Mouse (Mus musculus) heart, embryonic 10.5 days (tissue): ENCODE results near the gene Abhd12. TPM values are rescaled to one million over a fixed set of nuclear protein-coding genes. Genes with fewer than 3 reads are reported as not detected.
A peak's percentile ranks its signal among the peaks of the same experiment; 100 is the strongest.

Source experiments
- DNase-seq: peaks from one replicate; pipeline ENCODE4 v3.0.0-alpha.2; 2017; ENCODE audit warnings: low spot score
- H3K27ac ChIP-seq: fragments of 300-500 bp; sonication (generic); 2 replicates; pipeline ENCODE4 v1.5.1; 2016; ENCODE audit warnings: mild to moderate bottlenecking
- H3K27me3 ChIP-seq: fragments of 300-500 bp; sonication (generic); 2 replicates; pipeline ENCODE4 v1.6.1; 2016; ENCODE audit warnings: mild to moderate bottlenecking; ENCODE audit not compliant: poor library complexity, insufficient read depth, severe bottlenecking
- H3K36me3 ChIP-seq: fragments of 300-500 bp; sonication (generic); 2 replicates; pipeline ENCODE4 v1.6.1; 2016; ENCODE audit warnings: mild to moderate bottlenecking, moderate library complexity
- H3K4me1 ChIP-seq: fragments of 300-500 bp; sonication (generic); 2 replicates; pipeline ENCODE4 v1.6.1; 2016; ENCODE audit warnings: mild to moderate bottlenecking
- H3K4me3 ChIP-seq: fragments of 300-500 bp; sonication (generic); 2 replicates; pipeline ENCODE4 v1.5.1; 2016; ENCODE audit warnings: mild to moderate bottlenecking, moderate library complexity
- H3K9me3 ChIP-seq: fragments of 300-500 bp; sonication (generic); 2 replicates; pipeline ENCODE4 v1.6.1; 2016; ENCODE audit warnings: mild to moderate bottlenecking, moderate library complexity
- WGBS: fragments of 180-500 bp; shearing (Covaris S2); methylation state at CpG from one replicate; pipeline ENCODE4 v1.1.7; 2016; 5-methylcytosine and 5-hydroxymethylcytosine counted together
- polyA plus RNA-seq: library from polyadenylated mRNA; unstranded; fragments of >200 nt; fragmentation: Nextera tagmentation; extraction: Ambion mirVana; gene quantifications from 2 replicates; pipeline ENCODE4 v1.2.1, GENCODE M21; 2016

The Abhd12 gene
- polyA plus RNA-seq, 1 experiment from 2014 or later, result 53.7 TPM

- H3K9me3 ChIP-seq, result no peaks in the 10 kb centered on the region
- H3K4me1 ChIP-seq, result peaks cover 9% of the 10 kb centered on the region
- no peaks in the 10 kb centered on the region for H3K27me3 ChIP-seq
- H3K36me3 ChIP-seq, result peaks cover 3% of the 10 kb centered on the region; the same call in 1 of the 2 replicates
- no peak for DNase-seq
- H3K4me3 ChIP-seq, result no peak overlapping the region
- H3K27ac ChIP-seq, result no peak overlapping the region
- 82% methylated on average over 6 of the region's 6 CpGs for WGBS
Measured at GRCm38 (mm10) chr2:150900341-150900740, 4.2 kb downstream of the Abhd12 start.

GRCm38 (mm10) chr2:150895691-150896252 is 8.8 kb downstream of the Abhd12 start:
- Histone ChIP-seq H3K27ac (no peak overlapping the region), H3K36me3 (peaks cover 3% of the 10 kb centered on the region; the same call in 1 of the 2 replicates), H3K9me3 (no peaks in the 10 kb centered on the region), H3K4me3 (no peak overlapping the region), H3K4me1 (no peaks in the 10 kb centered on the region), H3K27me3 (no peaks in the 10 kb centered on the region)
- no peak for DNase-seq
- WGBS, result 81% methylated on average over 7 of the region's 7 CpGs

DNA sequence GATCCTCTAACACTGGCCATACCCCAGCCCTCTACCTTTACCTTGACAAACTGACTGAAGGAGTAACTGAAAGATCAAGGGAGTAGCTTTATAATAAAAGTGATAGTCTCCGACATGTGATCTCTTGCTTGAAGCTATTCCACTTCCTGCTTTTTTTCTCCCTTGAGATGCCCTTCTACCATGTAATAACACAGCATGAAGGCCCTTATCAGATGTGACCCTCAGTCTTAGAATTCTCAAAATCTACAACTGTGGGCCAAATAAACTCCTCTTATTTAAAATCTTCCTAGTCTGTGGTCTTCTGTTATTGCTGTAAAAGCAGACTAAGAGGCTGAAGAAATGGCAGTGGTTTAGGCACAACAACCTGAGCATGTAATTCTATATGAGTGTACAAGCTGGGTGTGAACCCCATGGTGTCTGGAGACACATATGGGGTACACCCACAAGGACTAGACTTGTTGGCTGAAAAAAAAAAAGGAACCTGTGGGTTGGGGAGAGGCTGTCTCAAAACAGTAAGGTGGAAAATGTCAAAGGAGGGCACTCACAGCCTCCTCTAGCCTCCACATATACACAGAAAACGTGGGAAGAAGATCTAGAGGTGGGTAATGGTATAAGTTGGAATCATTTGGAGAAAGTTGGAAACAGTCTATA is 9.8 kb downstream of the Abhd12 start:
- no peak for DNase-seq
- no peaks in the 10 kb centered on the region for H3K9me3 ChIP-seq
- H3K4me1 ChIP-seq, result no peaks in the 10 kb centered on the region
- H3K27me3 ChIP-seq, result no peaks in the 10 kb centered on the region
- WGBS, result 92% methylated on average over 2 of the region's 2 CpGs
- H3K27ac ChIP-seq, result no peak overlapping the region
- no peak overlapping the region for H3K4me3 ChIP-seq
- H3K36me3 ChIP-seq, result no peaks in the 10 kb centered on the region

- H3K36me3 ChIP-seq, result no peaks in the 10 kb centered on the region
- H3K27ac ChIP-seq, result no peak overlapping the region
- no peak overlapping the region for H3K4me3 ChIP-seq
- DNase-seq, result no peak
- H3K27me3 ChIP-seq, result no peaks in the 10 kb centered on the region
- no peaks in the 10 kb centered on the region for H3K9me3 ChIP-seq
- peaks cover 18% of the 10 kb centered on the region; the same call in 1 of the 2 replicates for H3K4me1 ChIP-seq
- WGBS, result 50% methylated on average over 2 of the region's 2 CpGs
Measured at GRCm38 (mm10) chr2:150887370-150887769, 17.2 kb downstream of the Abhd12 start.

DNA sequence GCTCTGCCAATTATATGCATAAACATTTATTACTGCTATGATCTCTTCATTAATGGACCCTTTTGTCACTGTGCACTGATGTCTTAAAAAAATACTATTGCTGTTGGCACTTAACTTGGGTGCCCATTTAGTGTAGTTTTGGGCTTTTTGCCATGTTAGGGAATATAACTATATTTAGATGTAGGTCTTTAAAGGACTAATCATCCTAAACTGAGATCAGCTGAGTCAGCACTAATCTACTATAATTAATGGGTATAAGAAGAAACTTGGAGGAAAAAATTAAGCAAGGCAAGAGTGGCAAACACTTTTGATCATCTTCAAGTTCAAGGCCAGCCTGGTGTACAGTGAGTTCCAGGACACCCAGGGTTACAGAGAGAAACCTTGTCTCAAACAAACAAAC is 18.2 kb downstream of the Abhd12 start:
- DNase-seq, result no peak
- Histone ChIP-seq H3K36me3 (no peaks in the 10 kb centered on the region), H3K27ac (no peak overlapping the region), H3K27me3 (no peaks in the 10 kb centered on the region), H3K4me3 (no peak overlapping the region), H3K9me3 (no peaks in the 10 kb centered on the region), H3K4me1 (peaks cover 18% of the 10 kb centered on the region; the same call in 1 of the 2 replicates)

DNA sequence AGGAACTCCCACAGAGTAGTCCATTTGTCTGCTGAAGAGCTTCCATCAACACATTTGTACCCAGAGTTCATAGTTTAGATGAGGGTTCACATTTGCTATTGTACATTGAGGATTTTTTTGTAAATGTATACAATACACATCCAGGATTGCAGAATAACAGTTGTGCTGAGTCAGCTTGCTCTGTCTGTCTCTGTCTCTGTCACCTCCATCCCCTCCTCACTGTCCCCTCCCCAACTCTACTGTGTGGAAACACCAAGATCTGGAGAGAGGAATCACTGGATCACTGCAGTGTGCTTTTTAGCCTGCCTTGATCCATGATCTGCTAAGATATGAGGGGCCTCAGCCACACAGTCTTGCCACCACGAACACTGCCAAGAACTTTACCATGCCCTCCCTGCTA is 18.7 kb downstream of the Abhd12 start:
- WGBS, result 76% methylated on average over 1 of the region's 1 CpGs
- no peak overlapping the region for H3K27ac ChIP-seq
- no peaks in the 10 kb centered on the region for H3K27me3 ChIP-seq
- H3K4me3 ChIP-seq, result no peak overlapping the region
- H3K4me1 ChIP-seq, result peaks cover 18% of the 10 kb centered on the region; the same call in 1 of the 2 replicates
- H3K9me3 ChIP-seq, result no peaks in the 10 kb centered on the region
- DNase-seq, result no peak
- H3K36me3 ChIP-seq, result no peaks in the 10 kb centered on the region

DNA sequence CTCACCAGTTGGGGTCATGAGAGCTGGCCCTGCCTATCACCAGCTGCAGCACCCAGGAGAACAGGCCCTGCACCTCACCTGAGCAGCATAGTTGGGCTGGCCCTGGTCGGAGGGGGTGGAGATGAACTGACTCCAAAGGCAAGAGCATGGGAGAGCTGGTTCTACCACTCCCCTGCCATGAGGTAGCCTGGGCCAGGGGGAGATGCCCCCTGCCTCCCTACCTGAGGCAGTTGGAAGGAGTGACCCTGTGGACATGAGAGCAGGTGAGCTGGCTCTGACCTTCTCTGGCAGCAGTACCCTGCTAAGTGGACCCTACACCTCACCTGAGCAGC is 19.8 kb downstream of the Abhd12 start:
- H3K27me3 ChIP-seq, result no peaks in the 10 kb centered on the region
- H3K36me3 ChIP-seq, result no peaks in the 10 kb centered on the region
- WGBS, result 94% methylated on average over 1 of the region's 1 CpGs
- H3K27ac ChIP-seq, result no peak overlapping the region
- H3K4me1 ChIP-seq, result peaks cover 18% of the 10 kb centered on the region; the same call in 1 of the 2 replicates
- no peaks in the 10 kb centered on the region for H3K9me3 ChIP-seq
- H3K4me3 ChIP-seq, result no peak overlapping the region
- DNase-seq, result no peak

- no peaks in the 10 kb centered on the region for H3K36me3 ChIP-seq
- H3K27ac ChIP-seq, result no peak overlapping the region
- no peak overlapping the region for H3K4me3 ChIP-seq
- DNase-seq, result no peak
- H3K4me1 ChIP-seq, result peaks cover 18% of the 10 kb centered on the region; the same call in 1 of the 2 replicates
- H3K9me3 ChIP-seq, result no peaks in the 10 kb centered on the region
- no peaks in the 10 kb centered on the region for H3K27me3 ChIP-seq
- 89% methylated on average over 8 of the region's 8 CpGs for WGBS
Measured at GRCm38 (mm10) chr2:150884075-150884778, 20.3 kb downstream of the Abhd12 start.

DNA sequence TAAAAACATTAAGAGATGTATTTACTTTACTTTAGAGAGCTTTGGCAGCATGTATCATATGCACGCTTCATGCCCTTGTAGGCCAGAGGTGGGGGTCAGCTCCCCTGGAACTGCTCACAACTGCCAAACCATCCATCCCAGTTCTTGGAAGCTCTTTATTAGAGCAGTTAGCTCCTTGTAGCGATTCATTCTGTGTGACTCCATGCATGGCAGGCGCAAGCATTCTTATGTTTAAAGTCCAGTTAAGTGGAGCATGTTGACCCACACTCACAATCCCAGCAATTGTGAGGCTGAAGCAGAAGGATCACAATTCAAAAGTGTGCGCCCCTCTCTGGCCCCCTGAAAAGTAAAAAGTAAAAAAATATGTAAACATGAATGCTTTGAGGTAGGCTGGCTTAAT is 27.0 kb downstream of the Abhd12 start:
- H3K27ac ChIP-seq, result no peak overlapping the region
- no peak overlapping the region for H3K4me3 ChIP-seq
- DNase-seq, result no peak
- no peaks in the 10 kb centered on the region for H3K36me3 ChIP-seq
- no peaks in the 10 kb centered on the region for H3K27me3 ChIP-seq
- H3K4me1 ChIP-seq, result no peaks in the 10 kb centered on the region
- 93% methylated on average over 4 of the region's 4 CpGs for WGBS
- H3K9me3 ChIP-seq, result no peaks in the 10 kb centered on the region

DNA sequence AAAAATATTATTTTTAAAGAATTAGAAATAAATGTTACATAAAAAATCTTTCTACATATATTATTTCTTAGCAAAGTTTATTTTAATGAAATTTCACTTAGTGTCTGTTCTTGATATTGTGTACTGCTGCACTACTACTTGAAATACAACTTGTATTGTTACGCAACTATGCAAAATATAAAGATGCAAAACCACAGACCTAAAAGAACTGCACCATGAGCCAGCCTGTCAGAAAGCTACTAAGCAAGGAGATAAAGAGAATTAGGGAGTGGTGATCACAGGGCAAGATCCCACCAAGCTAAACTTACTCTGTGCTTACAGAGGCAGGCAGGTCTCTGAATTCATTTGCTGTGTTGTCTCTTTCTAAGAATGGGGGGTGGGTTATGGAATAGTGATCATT is 29.3 kb downstream of the Abhd12 start:
- Histone ChIP-seq H3K36me3 (no peaks in the 10 kb centered on the region), H3K4me3 (no peak overlapping the region)
- 95% methylated on average over 1 of the region's 1 CpGs for WGBS

DNA sequence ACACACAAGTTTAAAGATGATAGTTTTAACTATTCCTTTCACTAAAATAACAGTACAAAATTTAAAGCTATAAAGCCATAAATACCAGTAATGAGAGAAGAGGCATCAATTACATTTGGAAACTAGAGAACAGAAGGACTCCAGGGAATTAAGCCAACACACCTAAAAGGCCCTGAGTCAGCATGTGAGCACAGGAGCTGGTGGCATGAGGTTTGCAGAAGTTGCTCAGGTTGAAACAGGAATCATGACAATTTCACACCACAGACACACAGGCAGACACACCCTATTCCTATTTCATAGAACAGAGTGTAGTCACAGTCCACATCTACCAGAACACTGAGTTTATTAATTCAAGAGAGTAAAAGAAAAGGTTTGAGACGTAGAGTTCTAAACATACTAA is 30.0 kb downstream of the Abhd12 start:
- H3K9me3 ChIP-seq, result no peaks in the 10 kb centered on the region
- no peak overlapping the region for H3K4me3 ChIP-seq
- DNase-seq, result no peak
- no peaks in the 10 kb centered on the region for H3K27me3 ChIP-seq
- no peak overlapping the region for H3K27ac ChIP-seq
- H3K36me3 ChIP-seq, result no peaks in the 10 kb centered on the region
- H3K4me1 ChIP-seq, result no peaks in the 10 kb centered on the region
- WGBS, result 90% methylated on average over 1 of the region's 1 CpGs

More for the DNA sequence above, 29.3 kb downstream of the Abhd12 start:
- no peak for DNase-seq
- Histone ChIP-seq H3K4me1 (no peaks in the 10 kb centered on the region), H3K27me3 (no peaks in the 10 kb centered on the region), H3K27ac (no peak overlapping the region), H3K9me3 (no peaks in the 10 kb centered on the region)

DNA sequence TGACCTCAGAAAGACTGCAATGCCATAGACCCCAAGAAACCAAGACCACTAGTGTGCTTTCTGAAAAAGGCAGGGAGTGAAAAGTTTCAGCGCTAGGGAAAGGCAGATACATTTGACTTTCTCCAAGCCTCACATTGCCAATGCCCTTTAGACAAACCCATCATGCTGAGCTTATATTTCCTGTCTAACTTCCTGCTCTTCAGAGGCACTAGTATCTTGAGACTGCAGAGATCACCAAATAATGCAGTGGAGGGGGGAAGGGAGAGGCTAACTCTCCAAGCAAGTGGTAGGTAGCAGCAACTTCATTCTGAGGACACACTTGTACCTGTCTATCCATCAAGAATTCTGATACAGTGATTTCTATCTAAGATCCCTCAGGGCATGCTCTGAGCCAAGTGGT is 35.1 kb downstream of the Abhd12 start:
- DNase-seq, result no peak
- 86% methylated on average over 1 of the region's 1 CpGs for WGBS
- no peaks in the 10 kb centered on the region for H3K4me1 ChIP-seq
- H3K27ac ChIP-seq, result no peak overlapping the region
- no peaks in the 10 kb centered on the region for H3K9me3 ChIP-seq
- no peaks in the 10 kb centered on the region for H3K27me3 ChIP-seq
- H3K4me3 ChIP-seq, result no peak overlapping the region
- no peaks in the 10 kb centered on the region for H3K36me3 ChIP-seq

DNA sequence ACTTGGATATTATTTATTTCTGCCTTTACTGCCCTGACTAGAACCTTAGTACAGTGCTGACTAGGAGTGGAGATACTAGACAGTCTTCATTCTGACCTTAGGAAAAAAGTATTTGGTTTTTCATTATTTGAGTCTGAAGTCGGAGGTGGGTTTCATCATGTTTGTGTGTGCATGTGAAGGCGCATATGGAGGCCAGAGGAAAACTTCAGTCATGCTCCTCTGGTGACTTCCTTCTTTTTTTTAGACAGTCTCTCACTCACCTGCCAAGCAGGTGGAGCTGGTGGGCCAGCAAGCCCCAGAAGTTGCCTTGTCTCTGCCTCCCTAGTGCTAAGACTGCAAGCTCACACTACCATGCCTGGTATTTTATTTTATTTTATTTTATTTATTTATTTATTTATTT is 37.5 kb downstream of the Abhd12 start:
- peak; percentile 51 for DNase-seq
- H3K9me3 ChIP-seq, result no peaks in the 10 kb centered on the region
- no peaks in the 10 kb centered on the region for H3K4me1 ChIP-seq
- no peak overlapping the region for H3K4me3 ChIP-seq
- no peak overlapping the region for H3K27ac ChIP-seq
- 93% methylated on average over 2 of the region's 2 CpGs for WGBS
- H3K36me3 ChIP-seq, result no peaks in the 10 kb centered on the region
- H3K27me3 ChIP-seq, result no peaks in the 10 kb centered on the region
